Mouse (Mus musculus) embryonic fibroblast, embryonic 13.5 days (primary cell): ENCODE data around the gene Lbx2.

Source experiments
- CTCF ChIP-seq: IDR thresholded peaks from 2 replicates; pipeline ENCODE4 v1.5.1; 2011; ENCODE audit warnings: mild to moderate bottlenecking, control low read depth, low read length, moderate library complexity, borderline replicate concordance; ENCODE audit not compliant: insufficient read depth
- POLR2A ChIP-seq: IDR thresholded peaks from 2 replicates; pipeline ENCODE4 v1.6.1; 2011; ENCODE audit warnings: low read depth, mild to moderate bottlenecking, control low read depth, low read length, moderate library complexity

- TF ChIP-seq CTCF (no peak), POLR2A (no peak)
Observed at GRCm38 (mm10) chr6:83040601-83041000, 45.6 kb upstream of the Lbx2 start.
